Mouse (Mus musculus) bone marrow, adult 2 months (tissue): ENCODE measurements around the gene Pcgf5. TPM values are rescaled to one million over a fixed set of nuclear protein-coding genes. Genes with fewer than 3 reads are reported as not detected.
A peak's percentile ranks its signal among the peaks of the same experiment; 100 is the strongest.

Experiments
- H3K27ac ChIP-seq: fragments of 200-500 bp; 2 replicates; pipeline ENCODE4 v1.5.1; 2012; ENCODE audit warnings: low read depth, mild to moderate bottlenecking, control low read depth, inconsistent platforms, low read length; ENCODE audit not compliant: control insufficient read depth, poor library complexity, insufficient read depth
- H3K4me1 ChIP-seq: fragments of 200-500 bp; 2 replicates; pipeline ENCODE4 v1.6.1; 2011; ENCODE audit warnings: low read length; ENCODE audit not compliant: control insufficient read depth, insufficient read depth
- H3K4me3 ChIP-seq: fragments of 200-500 bp; replicated peaks from 2 replicates; pipeline ENCODE3; 2011; ENCODE audit warnings: mild to moderate bottlenecking, low read depth, low read length, control low read depth; ENCODE audit not compliant: control insufficient read depth
- CTCF ChIP-seq: fragments of 200-500 bp; IDR thresholded peaks from 2 replicates; pipeline ENCODE4 v1.5.1; 2011; ENCODE audit warnings: low read length, control low read depth; ENCODE audit not compliant: control insufficient read depth, insufficient read depth
- POLR2A ChIP-seq: fragments of 200-500 bp; IDR thresholded peaks from 2 replicates; pipeline ENCODE4 v1.6.1; 2011; ENCODE audit warnings: low read depth, mild to moderate bottlenecking, control low read depth, low read length, borderline replicate concordance; ENCODE audit not compliant: control insufficient read depth
- WGBS: fragments of 180-500 bp; shearing (Covaris S2); methylation state at CpG from one replicate; pipeline ENCODE4 v1.1.7; 2018; 5-methylcytosine and 5-hydroxymethylcytosine counted together
- polyA plus RNA-seq: library from polyadenylated mRNA; stranded (reverse); fragments of >200 nt; gene quantifications from 2 replicates; pipeline ENCODE4 v1.2.4, GENCODE M21; 2011; ENCODE audit warnings: low replicate concordance; ENCODE audit not compliant: missing spikeins, insufficient read depth, insufficient read length

Gene Pcgf5
- polyA plus RNA-seq: 14.7 and 17.8 TPM in 2 replicates

DNA sequence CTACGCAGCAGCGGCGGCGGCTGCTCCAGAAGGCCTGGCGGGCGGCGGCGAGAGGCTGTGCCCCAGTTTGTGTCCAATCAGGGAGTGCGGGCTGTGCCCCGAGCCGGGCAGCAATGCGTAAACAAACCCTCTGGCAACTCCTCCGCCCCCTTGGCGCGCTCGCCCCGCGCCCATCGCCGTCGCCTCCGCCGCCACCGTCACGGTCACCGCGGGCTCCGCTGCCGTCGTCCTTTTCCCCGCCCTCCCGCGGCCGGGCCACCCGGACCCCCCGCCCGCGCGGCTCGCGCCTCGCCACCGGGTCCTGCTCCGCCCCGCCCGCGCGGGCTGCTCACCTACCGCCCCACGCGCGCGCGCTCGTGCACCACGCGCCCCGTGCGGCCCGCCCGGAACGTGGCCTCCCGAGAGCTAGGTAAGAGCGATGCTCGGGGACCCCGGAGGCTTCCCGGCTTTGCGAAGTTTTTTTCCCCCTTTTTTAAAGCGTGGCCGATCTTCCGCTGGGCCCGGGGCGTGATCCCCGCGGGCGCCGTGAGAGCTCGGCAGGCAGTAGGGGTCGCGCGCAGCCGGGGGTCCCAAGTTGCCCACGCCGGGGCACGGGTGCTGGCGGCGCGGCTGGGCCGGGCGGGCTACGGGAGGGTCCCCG, at the start of gene Pcgf5:
Gene Pcgf5, plus strand, starts transcription at position 149 of the 640 bp plus-strand sequence.
- Histone ChIP-seq H3K4me3 (peak within 1 kb of the TSS; percentile 73), H3K4me1 (no peaks in the 10 kb centered on the region; the same call in 1 of the 2 replicates), H3K27ac (peak within 1 kb of the TSS; percentile 76)
- TF ChIP-seq CTCF (no peak), POLR2A (peak; percentile 41; the same call in 1 of the 2 replicates)
- under 1% methylated on average over 91 of the region's 92 CpGs for WGBS

DNA sequence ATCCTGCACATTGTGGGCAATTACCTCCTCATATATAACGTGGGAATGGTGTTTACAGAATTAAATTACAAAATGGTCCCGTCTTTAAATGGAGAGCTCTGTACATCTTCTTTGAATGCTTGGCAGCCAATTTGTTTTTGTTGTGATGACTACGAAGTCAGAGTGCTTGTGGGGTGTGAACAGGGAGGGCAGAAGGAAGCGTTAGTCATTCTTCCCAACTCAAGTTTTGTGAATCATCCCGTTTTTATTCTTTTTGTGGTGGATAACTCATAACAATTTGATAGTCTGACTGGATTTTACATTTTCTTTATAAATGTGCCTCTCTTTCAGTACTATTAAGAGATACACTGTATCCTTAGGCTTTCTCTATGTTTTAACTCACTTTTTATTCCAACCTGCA, 42.6 kb upstream of the Pcgf5 start:
- Histone ChIP-seq H3K4me1 (no peaks in the 10 kb centered on the region; the same call in 1 of the 2 replicates), H3K4me3 (no peak overlapping the region), H3K27ac (no peak overlapping the region)
- 77% methylated on average over 5 of the region's 5 CpGs for WGBS
- TF ChIP-seq CTCF (no peak), POLR2A (no peak)

GRCm38 (mm10) chr19:36314010-36314409, 34.1 kb upstream of the Pcgf5 start:
- Histone ChIP-seq H3K4me1 (no peaks in the 10 kb centered on the region), H3K4me3 (no peak overlapping the region), H3K27ac (no peak overlapping the region)
- TF ChIP-seq POLR2A (no peak), CTCF (no peak)
- 24% methylated on average over 5 of the region's 5 CpGs for WGBS

- WGBS: 78% methylated on average over 4 of the region's 4 CpGs
- no peak for TF ChIP-seq CTCF
- no peak for TF ChIP-seq POLR2A
- no peak overlapping the region for H3K27ac ChIP-seq
- H3K4me3 ChIP-seq: no peak overlapping the region
- no peaks in the 10 kb centered on the region for H3K4me1 ChIP-seq
Observed at GRCm38 (mm10) chr19:36319735-36320134, 28.4 kb upstream of the Pcgf5 start.

- no peaks in the 10 kb centered on the region for H3K4me1 ChIP-seq
- WGBS: 71% methylated on average over 3 of the region's 3 CpGs
- H3K27ac ChIP-seq: no peak overlapping the region
- TF ChIP-seq POLR2A (no peak), CTCF (no peak)
- no peak overlapping the region for H3K4me3 ChIP-seq
Observed at GRCm38 (mm10) chr19:36321066-36321465, 27.0 kb upstream of the Pcgf5 start.

GRCm38 (mm10) chr19:36323326-36323725, 24.8 kb upstream of the Pcgf5 start:
- 75% methylated on average over 2 of the region's 2 CpGs for WGBS
- TF ChIP-seq CTCF (no peak), POLR2A (no peak)
- Histone ChIP-seq H3K4me1 (no peaks in the 10 kb centered on the region), H3K4me3 (no peak overlapping the region), H3K27ac (no peak overlapping the region)

DNA sequence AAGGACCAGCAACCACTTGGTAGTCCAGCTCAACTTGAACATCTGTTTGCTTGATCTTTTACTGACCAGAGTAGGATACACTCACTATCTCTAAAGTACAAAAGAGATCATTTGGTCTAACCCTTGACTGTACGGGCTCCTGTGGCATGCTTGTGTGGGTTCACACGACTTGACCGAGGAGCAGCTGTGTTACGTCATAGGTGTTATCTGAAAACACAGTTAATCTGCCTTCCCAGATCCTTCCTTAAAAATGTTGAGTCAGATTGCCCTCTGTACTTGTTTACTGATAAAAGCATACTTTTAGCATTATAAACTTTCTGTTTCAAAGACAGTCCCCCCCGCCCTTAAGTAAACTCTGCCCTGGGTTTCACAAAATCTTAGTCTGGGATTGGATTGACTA, 19.4 kb upstream of the Pcgf5 start:
- H3K4me1 ChIP-seq: no peaks in the 10 kb centered on the region
- H3K4me3 ChIP-seq: no peak overlapping the region
- WGBS: 17% methylated on average over 5 of the region's 5 CpGs
- H3K27ac ChIP-seq: no peak overlapping the region
- TF ChIP-seq POLR2A (no peak), CTCF (no peak)

DNA sequence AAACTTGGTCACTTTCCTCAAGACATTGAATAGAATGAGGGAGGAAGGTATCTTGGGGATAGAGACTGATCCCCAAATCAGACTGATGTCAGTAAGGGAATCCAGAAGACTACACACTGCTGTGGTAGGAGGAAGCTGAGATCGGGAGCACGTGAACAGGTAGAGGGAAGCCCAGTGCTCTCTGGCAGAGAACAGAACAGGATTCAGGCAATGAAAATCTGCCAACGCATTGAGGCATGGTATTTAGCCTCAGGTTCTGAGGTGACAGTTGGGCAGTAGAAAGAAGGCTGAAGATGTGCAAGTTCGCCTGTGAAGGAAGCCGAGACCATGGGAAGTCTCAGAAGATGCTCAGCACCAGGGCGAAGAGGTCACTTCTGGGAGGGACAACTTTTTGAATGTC, 733 bp upstream of the Pcgf5 start:
- WGBS: 4% methylated on average over 6 of the region's 6 CpGs
- Histone ChIP-seq H3K4me3 (peak overlapping the region; percentile 73), H3K27ac (no peak overlapping the region), H3K4me1 (no peaks in the 10 kb centered on the region; the same call in 1 of the 2 replicates)
- TF ChIP-seq POLR2A (no peak), CTCF (no peak)

- WGBS: 1% methylated on average over 11 of the region's 11 CpGs
- no peaks in the 10 kb centered on the region; the same call in 1 of the 2 replicates for H3K4me1 ChIP-seq
- no peak for TF ChIP-seq CTCF
- peak overlapping the region; percentile 73 for H3K4me3 ChIP-seq
- no peak overlapping the region for H3K27ac ChIP-seq
Observed at GRCm38 (mm10) chr19:36347831-36348160, 313 bp upstream of the Pcgf5 start.
